Mouse (Mus musculus) stomach, postnatal 0 days (tissue): ENCODE measurements around the gene Olfr1361. TPM values are rescaled to one million over a fixed set of nuclear protein-coding genes. Genes with fewer than 3 reads are reported as not detected.

Source experiments
- ATAC-seq: fragments of 200-750 bp; cut with Nextera tagmentation; 2 replicates; pipeline ENCODE4 v1.8.0; 2017; ENCODE audit not compliant: low FRiP score, low TSS enrichment
- DNase-seq: peaks from one replicate; pipeline ENCODE4 v3.0.0-alpha.2; 2016; ENCODE audit warnings: low spot score
- H3K27ac ChIP-seq: fragments of 300-500 bp; sonication (generic); replicated peaks from 2 replicates; pipeline ENCODE4 v1.5.1; 2014; ENCODE audit warnings: mild to moderate bottlenecking, control low read depth
- H3K27me3 ChIP-seq: fragments of 300-500 bp; sonication (generic); 2 replicates; pipeline ENCODE4 v1.6.1; 2014; ENCODE audit warnings: low read length; ENCODE audit not compliant: control insufficient read depth, insufficient read depth
- H3K36me3 ChIP-seq: fragments of 300-500 bp; sonication (generic); 2 replicates; pipeline ENCODE4 v1.6.1; 2014; ENCODE audit warnings: low read length, mixed read lengths; ENCODE audit not compliant: control insufficient read depth, insufficient read depth
- H3K4me1 ChIP-seq: fragments of 300-500 bp; sonication (generic); replicated peaks from 2 replicates; pipeline ENCODE4 v1.6.1; 2014; ENCODE audit warnings: antibody characterized with exemption; ENCODE audit not compliant: control insufficient read depth, insufficient read depth
- H3K4me2 ChIP-seq: fragments of 300-500 bp; sonication (generic); replicated peaks from 2 replicates; pipeline ENCODE4 v1.6.1; 2014; ENCODE audit warnings: low read depth, mild to moderate bottlenecking, control low read depth, moderate library complexity
- H3K4me3 ChIP-seq: fragments of 300-500 bp; sonication (generic); 2 replicates; pipeline ENCODE4 v1.5.1; 2014; ENCODE audit warnings: low read depth, low read length, control low read depth
- H3K9ac ChIP-seq: fragments of 300-500 bp; sonication (generic); 2 replicates; pipeline ENCODE4 v1.6.1; 2014; ENCODE audit warnings: mild to moderate bottlenecking, low read length, control low read depth, mixed read lengths
- H3K9me3 ChIP-seq: fragments of 300-500 bp; sonication (generic); 2 replicates; pipeline ENCODE4 v1.6.1; 2016; ENCODE audit warnings: low read length; ENCODE audit not compliant: control insufficient read depth
- CTCF ChIP-seq: IDR thresholded peaks from 2 replicates; pipeline ENCODE4 v1.5.1; 2016; ENCODE audit warnings: antibody characterized with exemption, low read depth, mild to moderate bottlenecking, moderate library complexity
- EP300 ChIP-seq: optimal IDR thresholded peaks from 2 replicates; pipeline ENCODE3; 2016; ENCODE audit warnings: antibody characterized with exemption
- WGBS: fragments of 180-500 bp; shearing (Covaris S2); extraction: QIAGEN DNeasy Blood & Tissue Kit; methylation state at CpG from one replicate; pipeline ENCODE4 v1.1.7; 2014; 5-methylcytosine and 5-hydroxymethylcytosine counted together
- polyA plus RNA-seq: library from polyadenylated mRNA; unstranded; fragments of >200 nt; fragmentation: Nextera tagmentation; extraction: Ambion mirVana; gene quantifications from 2 replicates; pipeline ENCODE4 v1.2.1, GENCODE M21; 2015

Gene Olfr1361
- not detected in 2 replicates for polyA plus RNA-seq

DNA sequence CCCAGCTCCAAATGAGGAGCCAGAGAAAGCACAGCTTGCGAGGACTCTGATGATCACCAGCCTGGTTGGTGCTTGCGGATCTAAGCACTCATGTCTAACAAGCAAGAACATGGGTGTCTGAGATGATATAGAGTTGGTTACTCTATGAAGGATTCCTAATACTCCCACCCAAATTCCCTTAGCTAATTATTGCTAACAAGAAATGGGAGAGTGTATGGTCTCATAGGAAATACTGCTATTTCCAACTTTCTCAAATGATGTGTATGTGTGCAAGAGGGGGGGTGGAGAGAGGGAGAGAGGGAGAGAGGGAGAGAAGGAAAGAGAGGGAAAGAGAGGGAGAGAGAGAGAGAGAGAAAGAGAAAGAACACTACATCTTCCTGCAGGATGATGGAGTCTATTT is at the start of gene Olfr1361:
Olfr1361 (minus strand) TSS at position 101 of the 400 bp plus-strand sequence.
- 68% methylated on average over 2 of the region's 2 CpGs for WGBS
- H3K4me1 ChIP-seq = no peaks in the 10 kb centered on the region
- H3K36me3 ChIP-seq = no peaks in the 10 kb centered on the region
- no peak within 1 kb of the TSS for H3K4me3 ChIP-seq
- no peaks in the 10 kb centered on the region for H3K27me3 ChIP-seq
- TF ChIP-seq CTCF (no peak), EP300 (no peak)
- ATAC-seq (no peak), DNase-seq (no peak)
- no peak within 1 kb of the TSS for H3K9ac ChIP-seq
- no peak within 1 kb of the TSS for H3K4me2 ChIP-seq
- no peaks in the 10 kb centered on the region for H3K9me3 ChIP-seq
- H3K27ac ChIP-seq = no peak within 1 kb of the TSS

DNA sequence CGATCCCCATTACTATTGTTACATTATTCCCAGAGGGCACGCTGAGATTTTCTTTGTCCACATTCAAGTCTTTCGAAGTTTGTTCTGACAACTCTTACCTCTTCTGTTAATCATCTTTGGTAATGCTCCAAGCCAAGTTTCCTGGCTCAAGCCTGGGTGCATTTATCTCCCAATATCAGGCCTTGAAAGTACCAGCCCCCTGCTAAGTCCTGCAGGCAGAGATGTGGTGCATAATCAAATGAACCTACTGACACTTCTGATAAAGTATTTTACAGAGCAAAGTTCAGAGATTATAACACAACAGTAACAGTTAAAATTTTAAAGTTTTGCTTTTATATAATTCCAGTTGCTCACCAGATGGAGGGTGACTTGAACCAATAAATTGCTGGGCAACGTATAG is 48.5 kb upstream of the Olfr1361 start:
- H3K4me3 ChIP-seq = no peak overlapping the region
- no peak overlapping the region for H3K9ac ChIP-seq
- H3K4me2 ChIP-seq = peak overlapping the region; percentile 64; the same call in 1 of the 2 replicates
- H3K27ac ChIP-seq = no peak overlapping the region
- 0 out of 2 replicates have a peak, but pooled peaks cover 3% of the 10 kb centered on the region for H3K4me1 ChIP-seq
- H3K36me3 ChIP-seq = no peaks in the 10 kb centered on the region
- DNase-seq (no peak), ATAC-seq (no peak)
- WGBS = 25% methylated on average over 4 of the region's 4 CpGs
- no peaks in the 10 kb centered on the region for H3K9me3 ChIP-seq
- TF ChIP-seq CTCF = no peak
- no peak for TF ChIP-seq EP300
- H3K27me3 ChIP-seq = no peaks in the 10 kb centered on the region

- 2% methylated on average over 22 of the region's 22 CpGs for WGBS
Observed at GRCm38 (mm10) chr13:21710821-21711525, 47.8 kb upstream of the Olfr1361 start.

DNA sequence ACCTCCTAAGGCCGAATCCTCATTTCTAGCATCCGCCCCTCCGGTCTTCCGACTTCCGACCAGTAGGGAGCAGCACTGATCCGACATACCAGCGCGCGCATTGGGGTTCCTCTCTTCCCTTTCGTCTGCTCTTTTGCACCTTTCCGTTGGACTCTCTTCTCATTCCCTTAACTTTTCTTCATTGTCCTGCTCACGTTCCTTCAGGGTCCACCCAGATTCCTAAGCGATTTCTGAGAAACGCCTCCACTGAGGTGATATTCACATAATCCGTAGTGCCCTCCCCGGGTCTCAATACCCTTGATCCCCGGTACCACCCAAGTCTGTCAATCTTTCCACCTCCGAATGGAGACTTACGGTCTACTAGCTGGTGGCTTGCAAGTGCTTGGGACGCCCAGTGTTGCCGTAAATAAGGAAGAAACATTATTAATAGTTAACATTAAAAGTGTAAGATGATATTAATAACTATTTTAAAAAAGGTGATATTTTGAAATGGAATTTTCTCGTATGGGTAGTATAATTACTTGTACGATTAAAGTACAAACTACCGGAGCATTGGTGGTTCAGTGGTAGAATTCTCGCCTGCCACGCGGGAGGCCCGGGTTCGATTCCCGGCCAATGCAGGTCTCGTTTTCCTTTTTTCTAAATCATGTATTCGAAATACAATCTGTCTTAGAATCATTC is 47.0 kb upstream of the Olfr1361 start:
- no peaks in the 10 kb centered on the region for H3K36me3 ChIP-seq
- TF ChIP-seq EP300 (peak; percentile 66), CTCF (peak; percentile 90)
- H3K4me2 ChIP-seq = peak overlapping the region; percentile 64
- H3K4me3 ChIP-seq = peak overlapping the region; percentile 72
- H3K4me1 ChIP-seq = 0 out of 2 replicates have a peak, but pooled peaks cover 2% of the 10 kb centered on the region
- peak overlapping the region; percentile 59 for H3K9ac ChIP-seq
- DNase-seq (peak; percentile 88), ATAC-seq (peak; percentile 84)
- under 1% methylated on average over 32 of the region's 32 CpGs for WGBS
- H3K27ac ChIP-seq = peak overlapping the region; percentile 86
- no peaks in the 10 kb centered on the region for H3K27me3 ChIP-seq
- H3K9me3 ChIP-seq = no peaks in the 10 kb centered on the region

More at GRCm38 (mm10) chr13:21710821-21711525, 47.8 kb upstream of the Olfr1361 start:
- Histone ChIP-seq H3K9me3 (no peaks in the 10 kb centered on the region), H3K9ac (peak overlapping the region; percentile 43), H3K27me3 (no peaks in the 10 kb centered on the region), H3K4me2 (peak overlapping the region; percentile 64), H3K36me3 (no peaks in the 10 kb centered on the region), H3K4me3 (peak overlapping the region; percentile 72), H3K27ac (peak overlapping the region; percentile 56), H3K4me1 (0 out of 2 replicates have a peak, but pooled peaks cover 3% of the 10 kb centered on the region)
- DNase-seq = peak; percentile 76
- peak; percentile 85 for ATAC-seq
- TF ChIP-seq EP300 (peak; percentile 7), CTCF (no peak)

GRCm38 (mm10) chr13:21706669-21707068 is 43.5 kb upstream of the Olfr1361 start:
- H3K4me1 ChIP-seq = no peaks in the 10 kb centered on the region
- DNase-seq (no peak), ATAC-seq (no peak)
- no peak overlapping the region for H3K4me3 ChIP-seq
- H3K9ac ChIP-seq = no peak overlapping the region
- 70% methylated on average over 4 of the region's 4 CpGs for WGBS
- TF ChIP-seq CTCF = no peak
- no peaks in the 10 kb centered on the region for H3K36me3 ChIP-seq
- H3K27me3 ChIP-seq = no peaks in the 10 kb centered on the region
- no peaks in the 10 kb centered on the region for H3K9me3 ChIP-seq
- H3K4me2 ChIP-seq = no peak overlapping the region
- no peak overlapping the region for H3K27ac ChIP-seq

GRCm38 (mm10) chr13:21697811-21698210 is 34.6 kb upstream of the Olfr1361 start, which contains the start of gene Olfr1359:
Olfr1359 (plus strand) TSS chr13:21698111.
- no peak within 1 kb of the TSS for H3K27ac ChIP-seq
- no peaks in the 10 kb centered on the region for H3K9me3 ChIP-seq
- H3K27me3 ChIP-seq = no peaks in the 10 kb centered on the region
- no peak for TF ChIP-seq CTCF
- no peak for TF ChIP-seq EP300
- H3K4me1 ChIP-seq = no peaks in the 10 kb centered on the region
- no peak within 1 kb of the TSS for H3K4me3 ChIP-seq
- ATAC-seq (no peak), DNase-seq (no peak)
- H3K4me2 ChIP-seq = no peak within 1 kb of the TSS
- H3K9ac ChIP-seq = no peak within 1 kb of the TSS
- H3K36me3 ChIP-seq = no peaks in the 10 kb centered on the region
